Mouse (Mus musculus) A20 (cell line): ENCODE measurements around the gene Slc45a1.

Source experiments
- DNase-seq: peaks from one replicate; pipeline ENCODE4 v3.0.0-alpha.2; 2011; ENCODE audit warnings: low read depth, low spot score

Slc45a1 gene

GRCm38 (mm10) chr4:150659926-150660610, 8.1 kb upstream of the Slc45a1 start:
- DNase-seq = peak; percentile 50

- no peak for DNase-seq
Measured at GRCm38 (mm10) chr4:150656504-150656903, 4.5 kb upstream of the Slc45a1 start.

GRCm38 (mm10) chr4:150655989-150656388, 4.0 kb upstream of the Slc45a1 start:
- DNase-seq = peak; percentile 80

GRCm38 (mm10) chr4:150653072-150653599, 1.2 kb upstream of the Slc45a1 start:
- DNase-seq = no peak

GRCm38 (mm10) chr4:150649327-150649726, 2.6 kb downstream of the Slc45a1 start:
- no peak for DNase-seq

GRCm38 (mm10) chr4:150644299-150644698, 7.7 kb downstream of the Slc45a1 start:
- DNase-seq = no peak

- DNase-seq = no peak
Measured at GRCm38 (mm10) chr4:150636635-150637034, 15.3 kb downstream of the Slc45a1 start.

GRCm38 (mm10) chr4:150635568-150635967, 16.4 kb downstream of the Slc45a1 start:
- DNase-seq = no peak

GRCm38 (mm10) chr4:150629266-150629665, 22.7 kb downstream of the Slc45a1 start:
- no peak for DNase-seq

GRCm38 (mm10) chr4:150625951-150626732, 25.8 kb downstream of the Slc45a1 start:
- peak; percentile 77 for DNase-seq

GRCm38 (mm10) chr4:150625425-150625824, 26.5 kb downstream of the Slc45a1 start:
- peak; percentile 58 for DNase-seq

GRCm38 (mm10) chr4:150624933-150625332, 27.0 kb downstream of the Slc45a1 start:
- no peak for DNase-seq

GRCm38 (mm10) chr4:150624214-150624823, 27.7 kb downstream of the Slc45a1 start:
- DNase-seq = no peak

GRCm38 (mm10) chr4:150622641-150623040, 29.3 kb downstream of the Slc45a1 start:
- no peak for DNase-seq

- DNase-seq = no peak
Measured at GRCm38 (mm10) chr4:150619011-150619410, 33.0 kb downstream of the Slc45a1 start.

- no peak for DNase-seq
Measured at GRCm38 (mm10) chr4:150616841-150617240, 35.1 kb downstream of the Slc45a1 start.

GRCm38 (mm10) chr4:150616029-150616420, 35.9 kb downstream of the Slc45a1 start:
- DNase-seq = no peak

GRCm38 (mm10) chr4:150615251-150616028, 36.5 kb downstream of the Slc45a1 start:
- no peak for DNase-seq

- DNase-seq = no peak
Measured at GRCm38 (mm10) chr4:150613715-150614114, 38.3 kb downstream of the Slc45a1 start.

GRCm38 (mm10) chr4:150608670-150609069, 43.3 kb downstream of the Slc45a1 start:
- DNase-seq = no peak

GRCm38 (mm10) chr4:150606449-150607161, 45.4 kb downstream of the Slc45a1 start:
- no peak for DNase-seq
